Mouse (Mus musculus) MEL (cell line): ENCODE data around the gene Il15ra. TPM values are rescaled to one million over a fixed set of nuclear protein-coding genes. Genes with fewer than 3 reads are reported as not detected.

Experiments used
- DNase-seq: peaks from one replicate; pipeline ENCODE4 v3.0.0; 2011; ENCODE audit warnings: low read depth, low spot score
- H3K27ac ChIP-seq: 2 replicates; pipeline ENCODE4 v1.5.1; 2012; ENCODE audit warnings: low read depth, mild to moderate bottlenecking, control low read depth, low read length, moderate library complexity; ENCODE audit not compliant: control insufficient read depth
- H3K27me3 ChIP-seq, 2 experiments: fragments of 150-350 bp in 1 of 2; sonication (generic) in 1 of 2; 2 replicates each; pipeline ENCODE4 v1.6.1; 2012; ENCODE audit warnings: low read length in 2 of 2, mild to moderate bottlenecking in 2 of 2, improper control_type of control experiment in 1 of 2, moderate library complexity in 1 of 2; ENCODE audit not compliant: insufficient read depth in 2 of 2, control insufficient read depth in 1 of 2
- H3K36me3 ChIP-seq, 2 experiments: 2 replicates each; pipeline ENCODE4 v1.6.1; 2012 to 2014; ENCODE audit warnings: low read length in 2 of 2, improper control_type of control experiment in 1 of 2, inconsistent platforms in 1 of 2, mild to moderate bottlenecking in 1 of 2; ENCODE audit not compliant: insufficient read depth in 2 of 2, control insufficient read depth in 1 of 2
- H3K4me1 ChIP-seq, 2 experiments: fragments of 150-350 bp in 1 of 2; sonication (generic) in 1 of 2; 2 replicates each; pipeline ENCODE4 v1.6.1; 2012; ENCODE audit warnings: low read length in 2 of 2, improper control_type of control experiment in 1 of 2, mild to moderate bottlenecking in 1 of 2; ENCODE audit not compliant: insufficient read depth in 2 of 2, control insufficient read depth in 1 of 2
- H3K4me3 ChIP-seq, 2 experiments: fragments of 150-350 bp in 1 of 2; sonication (generic) in 1 of 2; 2 replicates each; pipeline ENCODE4 v1.5.1; 2012; ENCODE audit warnings: low read depth in 2 of 2, low read length in 2 of 2, mild to moderate bottlenecking in 2 of 2, moderate library complexity in 2 of 2, control low read depth in 1 of 2, improper control_type of control experiment in 1 of 2; ENCODE audit not compliant: control insufficient read depth in 1 of 2, insufficient read depth in 1 of 2
- H3K79me2 ChIP-seq: 2 replicates; pipeline ENCODE4 v1.6.1; 2012; ENCODE audit warnings: mild to moderate bottlenecking, low read length, moderate library complexity; ENCODE audit not compliant: control insufficient read depth, poor library complexity, insufficient read depth
- H3K9ac ChIP-seq: 2 replicates; pipeline ENCODE4 v1.6.1; 2012; ENCODE audit warnings: low read depth, mild to moderate bottlenecking, control low read depth, low read length, moderate library complexity; ENCODE audit not compliant: control insufficient read depth, poor library complexity, severe bottlenecking
- H3K9me3 ChIP-seq: fragments of 150-350 bp; sonication (generic); replicated peaks from 2 replicates; pipeline ENCODE4 v1.6.1; 2012; ENCODE audit warnings: mild to moderate bottlenecking, low read length, improper control_type of control experiment, moderate library complexity; ENCODE audit not compliant: insufficient read depth
- CHD1 ChIP-seq: IDR thresholded peaks from 2 replicates; pipeline ENCODE4 v1.6.1; 2012; ENCODE audit warnings: low read depth, mild to moderate bottlenecking, inconsistent platforms, low read length, improper control_type of control experiment
- E2F4 ChIP-seq: IDR thresholded peaks from 2 replicates; pipeline ENCODE4 v1.6.1; 2011; ENCODE audit warnings: low read depth, low read length, improper control_type of control experiment, borderline replicate concordance
- EP300 ChIP-seq, 2 experiments: IDR thresholded peaks; 2 replicates each; pipeline ENCODE4 v1.6.1; 2011; ENCODE audit warnings: improper control_type of control experiment in 2 of 2, low read length in 2 of 2, low read depth in 1 of 2, mild to moderate bottlenecking in 1 of 2
- ETS1 ChIP-seq: IDR thresholded peaks from 2 replicates; pipeline ENCODE4 v1.6.1; 2012; ENCODE audit warnings: low read depth, mild to moderate bottlenecking, inconsistent platforms, low read length, improper control_type of control experiment, moderate library complexity
- GATA1 ChIP-seq: IDR thresholded peaks from 2 replicates; pipeline ENCODE4 v1.6.1; 2011; ENCODE audit warnings: low read depth, low read length, improper control_type of control experiment
- KAT2A ChIP-seq: conservative IDR thresholded peaks from 2 replicates; pipeline ENCODE4 v1.6.1; 2012; ENCODE audit warnings: low read depth, low read length, improper control_type of control experiment, inconsistent platforms
- MAX ChIP-seq: IDR thresholded peaks from 2 replicates; pipeline ENCODE4 v1.6.1; 2011; ENCODE audit warnings: low read length, improper control_type of control experiment
- MAZ ChIP-seq: IDR thresholded peaks from 2 replicates; pipeline ENCODE4 v1.6.1; 2012; ENCODE audit warnings: low read depth, mild to moderate bottlenecking, inconsistent platforms, low read length, improper control_type of control experiment
- MXI1 ChIP-seq: IDR thresholded peaks from 2 replicates; pipeline ENCODE4 v1.6.1; 2011; ENCODE audit warnings: mild to moderate bottlenecking, low read depth, low read length, improper control_type of control experiment
- POLR2A ChIP-seq, 2 experiments: IDR thresholded peaks; 2 replicates each; pipeline ENCODE4 v1.6.1; 2011 to 2012; ENCODE audit warnings: low read length in 2 of 2, mild to moderate bottlenecking in 2 of 2, control low read depth in 1 of 2, improper control_type of control experiment in 1 of 2, low read depth in 1 of 2, moderate library complexity in 1 of 2; ENCODE audit not compliant: control insufficient read depth in 1 of 2, insufficient read depth in 1 of 2, poor library complexity in 1 of 2
- POLR2AphosphoS2 ChIP-seq: IDR thresholded peaks from 2 replicates; pipeline ENCODE4 v1.6.1; 2011; ENCODE audit warnings: low read length, improper control_type of control experiment
- POLR2AphosphoS5 ChIP-seq: IDR thresholded peaks from 2 replicates; pipeline ENCODE4 v1.6.1; 2012; ENCODE audit warnings: low read depth, borderline replicate concordance, mild to moderate bottlenecking, inconsistent platforms, low read length, moderate library complexity, mixed read lengths
- RAD21 ChIP-seq: IDR thresholded peaks from 2 replicates; pipeline ENCODE4 v1.6.1; 2011; ENCODE audit warnings: mild to moderate bottlenecking, low read depth, low read length, improper control_type of control experiment
- RCOR1 ChIP-seq: IDR thresholded peaks from 2 replicates; pipeline ENCODE4 v1.6.1; 2012; ENCODE audit warnings: low read depth, mild to moderate bottlenecking, inconsistent platforms, low read length, improper control_type of control experiment
- TCF12 ChIP-seq: IDR thresholded peaks from 2 replicates; pipeline ENCODE4 v1.6.1; 2014; ENCODE audit warnings: low read depth, mild to moderate bottlenecking, inconsistent platforms, low read length, improper control_type of control experiment, moderate library complexity
- ZKSCAN1 ChIP-seq: IDR thresholded peaks from 2 replicates; pipeline ENCODE4 v1.6.1; 2012; ENCODE audit warnings: low read depth, mild to moderate bottlenecking, inconsistent platforms, low read length, improper control_type of control experiment, moderate library complexity
- polyA plus RNA-seq, 2 experiments: library from polyadenylated mRNA; stranded (reverse) in 1 of 2; unstranded in 1 of 2; fragments of >175 nt in 1 of 2; fragments of >200 nt in 1 of 2; gene quantifications; 2 replicates each; pipeline versions ENCODE4 v1.2.1 to v1.2.4; 2012; ENCODE audit warnings: low replicate concordance in 2 of 2, low read depth in 1 of 2; ENCODE audit not compliant: insufficient read length in 2 of 2, insufficient read depth in 1 of 2, missing spikeins in 1 of 2
- total RNA-seq: library from RNA; depleted of rRNA; stranded (reverse); fragments of 300-350 nt; gene quantifications from 2 replicates; pipeline ENCODE4 v1.2.3, GENCODE M21; 2012

Gene Il15ra
- total and polyA plus RNA-seq, 3 experiments: 0.50 to 0.95 TPM; not detected in 1

DNA sequence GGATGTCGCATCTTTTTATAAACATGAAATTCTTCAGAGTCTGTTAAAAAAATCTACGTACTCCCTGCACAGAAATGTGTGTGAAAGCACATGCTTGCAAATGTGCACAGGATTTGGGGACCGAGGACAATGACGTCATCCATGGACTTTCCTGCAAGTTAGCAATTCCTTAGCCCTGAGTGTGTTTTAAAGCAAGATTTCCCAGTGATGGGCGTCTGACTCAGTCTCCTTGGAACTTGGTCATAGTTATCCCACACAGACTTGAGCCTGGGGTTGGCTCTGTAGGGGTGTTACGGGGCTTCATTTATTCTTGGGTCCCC, 1.6 kb downstream of the Il15ra start:
- no peak for TF ChIP-seq RCOR1
- no peak for TF ChIP-seq GATA1
- no peak for TF ChIP-seq EP300 (IDR thresholded peaks at IDR 0.05; ENCODE audit: low read depth in 1 of 2, low read length in 2 of 2)
- TF ChIP-seq MAZ: no peak
- Histone ChIP-seq H3K27ac (no peak overlapping the region), H3K27me3 (peaks cover 0 to 8% of the 10 kb centered on the region in 2 experiments; a peak in 3 of 4 replicates), H3K36me3 (peaks cover 0 to 2% of the 10 kb centered on the region in 2 experiments; a peak in 1 of 4 replicates), H3K79me2 (no peaks in the 10 kb centered on the region), H3K9ac (no peak overlapping the region), H3K9me3 (no peaks in the 10 kb centered on the region), H3K4me3 (no peak overlapping the region), H3K4me1 (peaks cover 0 to 3% of the 10 kb centered on the region in 2 experiments; a peak in 1 of 4 replicates)
- DNase-seq: peak; percentile 9

DNA sequence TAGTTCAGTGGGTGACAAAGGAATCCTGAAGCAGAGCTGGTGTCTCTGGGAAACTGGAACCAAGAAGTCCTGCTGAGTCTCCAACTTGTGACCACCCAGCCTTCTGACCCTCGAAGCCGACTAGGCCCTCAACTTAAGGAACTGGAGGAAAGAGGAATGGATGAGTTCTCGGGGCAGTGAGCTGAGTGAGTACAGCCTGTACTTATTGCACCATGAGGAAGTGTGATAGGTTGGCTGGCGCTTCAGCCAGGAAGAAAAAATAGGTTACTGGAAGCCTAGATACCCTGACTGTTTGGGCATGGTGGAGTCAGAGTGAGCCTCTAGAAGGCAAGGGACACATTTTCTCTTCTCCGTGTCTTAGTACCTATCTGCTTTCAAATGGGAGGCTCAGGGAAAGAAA, 3.4 kb downstream of the Il15ra start:
- Histone ChIP-seq H3K79me2 (no peaks in the 10 kb centered on the region), H3K9me3 (no peaks in the 10 kb centered on the region)
- TF ChIP-seq POLR2A (IDR thresholded peaks at IDR 0.05; ENCODE audit: control insufficient read depth in 1 of 2, insufficient read depth in 1 of 2, low read depth in 1 of 2, low read length in 2 of 2, poor library complexity in 1 of 2) (no peak), MAX (no peak), ETS1 (no peak), POLR2AphosphoS5 (no peak), MAZ (no peak), TCF12 (no peak), KAT2A (no peak), POLR2AphosphoS2 (no peak), GATA1 (no peak), MXI1 (no peak), RAD21 (no peak), EP300 (IDR thresholded peaks at IDR 0.05; ENCODE audit: low read depth in 1 of 2, low read length in 2 of 2) (no peak), CHD1 (no peak), E2F4 (no peak), ZKSCAN1 (no peak)
- TF ChIP-seq, all 39 proteins: peak for 0
- H3K4me1 ChIP-seq: peaks cover 0 to 3% of the 10 kb centered on the region in 2 experiments; a peak in 1 of 4 replicates
- H3K4me3 ChIP-seq: no peak overlapping the region
- H3K27ac ChIP-seq: no peak overlapping the region
- peaks cover 0 to 6% of the 10 kb centered on the region in 2 experiments; a peak in 3 of 4 replicates for H3K27me3 ChIP-seq
- peaks cover 0 to 2% of the 10 kb centered on the region in 2 experiments; a peak in 1 of 4 replicates for H3K36me3 ChIP-seq
- peak; percentile 29 for DNase-seq
- H3K9ac ChIP-seq: no peak overlapping the region
